Mouse (Mus musculus) bone marrow, adult 2 months (tissue): Measurements from ENCODE around the gene Pfkp.
A peak's percentile ranks its signal among the peaks of the same experiment; 100 is the strongest.

Experiments used
- CTCF ChIP-seq: fragments of 200-500 bp; IDR thresholded peaks from 2 replicates; pipeline ENCODE4 v1.5.1; 2011; ENCODE audit warnings: low read length, control low read depth; ENCODE audit not compliant: control insufficient read depth, insufficient read depth
- POLR2A ChIP-seq: fragments of 200-500 bp; IDR thresholded peaks from 2 replicates; pipeline ENCODE4 v1.6.1; 2011; ENCODE audit warnings: low read depth, mild to moderate bottlenecking, control low read depth, low read length, borderline replicate concordance; ENCODE audit not compliant: control insufficient read depth

DNA sequence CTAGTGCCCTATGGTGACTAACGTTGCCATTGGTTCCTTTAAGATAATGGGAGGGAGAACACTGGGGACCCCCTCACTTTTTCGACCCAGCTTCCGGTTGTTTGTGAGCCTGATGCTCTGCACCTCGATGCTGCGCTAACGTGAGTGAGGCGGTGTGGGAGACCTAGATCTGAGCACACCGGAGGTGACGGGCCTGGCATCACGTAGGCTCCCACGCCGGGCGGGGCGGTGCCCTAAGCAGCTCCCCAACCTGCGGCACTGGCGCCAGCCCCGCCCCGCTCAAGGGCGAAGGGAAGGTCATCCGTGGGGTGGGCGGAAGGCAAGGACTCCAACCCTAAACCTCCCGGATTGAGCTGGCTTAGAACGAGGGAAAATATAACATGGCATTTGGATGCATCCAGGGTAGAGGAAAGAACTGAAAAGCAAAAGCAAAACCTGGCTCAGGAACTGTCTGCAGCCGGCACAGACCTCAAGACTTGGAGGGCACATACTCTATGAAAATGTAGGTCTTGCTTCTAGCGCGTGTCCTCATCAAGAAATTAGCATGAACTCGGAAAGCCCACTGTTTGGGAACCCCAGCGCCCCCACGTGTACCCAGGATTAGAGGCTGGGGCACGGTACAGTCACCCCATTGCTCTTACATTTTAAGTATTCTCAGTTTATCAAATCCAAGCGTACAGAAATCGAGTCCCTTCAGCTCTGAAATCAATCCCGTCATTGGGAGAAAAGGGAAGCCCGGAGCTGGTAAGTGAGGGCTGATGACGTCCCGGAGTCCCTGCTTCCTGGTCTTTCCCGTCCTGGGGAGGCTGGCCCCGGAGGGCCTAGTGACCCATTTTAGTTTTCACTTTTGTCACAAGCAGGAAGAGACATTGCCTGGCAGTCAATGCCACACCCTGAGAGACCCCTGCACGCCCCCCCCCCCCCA lies 1.2 kb downstream of the Pfkp start:
- TF ChIP-seq CTCF (0 out of 2 replicates have a peak, but pooled peaks have one; percentile 3), POLR2A (peak; percentile 25; the same call in 1 of the 2 replicates)
